Comparison of ENCODE assay signal across 8 mouse cellular contexts in the genomic region with DNA sequence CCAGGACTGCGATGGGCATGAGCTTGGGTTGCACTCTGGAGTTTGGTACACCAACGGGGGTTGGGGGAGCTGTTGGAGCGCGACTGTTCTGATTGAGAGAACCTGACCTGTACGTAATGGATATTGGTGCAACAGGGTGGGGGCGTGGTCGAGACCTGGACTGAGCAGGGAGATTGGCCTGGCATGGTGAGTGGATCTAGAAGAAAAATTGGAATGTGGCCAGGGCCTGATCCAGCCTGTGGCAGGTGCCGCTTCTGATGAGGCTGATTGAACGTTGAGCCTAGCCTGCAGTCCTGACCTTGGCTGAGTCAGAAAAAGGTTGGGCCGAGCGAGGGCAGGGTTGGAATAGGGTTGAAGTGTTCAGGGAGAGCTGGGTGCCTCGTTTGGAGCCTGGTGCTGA. TPM values are rescaled to one million over a fixed set of nuclear protein-coding genes. Genes with fewer than 3 reads are reported as not detected.
DNase-seq lines count a peak whose midpoint lies in the region; ATAC-seq and TF ChIP-seq lines count a peak whose summit lies in the region.

No protein-coding gene starts in this region.

- no peaks in the 10 kb centered on the region for H3K9me3 ChIP-seq in liver, embryonic 12.5 days (replicated peaks)
- H3K9me3 ChIP-seq in liver, postnatal 0 days (ENCODE audit: low read length) = no peaks in the 10 kb centered on the region
- H3K9me3 ChIP-seq in embryonic facial prominence, embryonic 12.5 days = no peaks in the 10 kb centered on the region
- no peaks in the 10 kb centered on the region for H3K9me3 ChIP-seq in neural tube, embryonic 15.5 days (replicated peaks)

- H3K9ac ChIP-seq in liver, embryonic 12.5 days = no peak overlapping the region
- no peak overlapping the region for H3K9ac ChIP-seq in liver, postnatal 0 days (replicated peaks)
- no peak overlapping the region for H3K9ac ChIP-seq in embryonic facial prominence, embryonic 12.5 days
- H3K9ac ChIP-seq in neural tube, embryonic 15.5 days (replicated peaks) = no peak overlapping the region

- 22% methylated on average over 12 of the region's 12 CpGs for WGBS in liver, embryonic 12.5 days (ENCODE audit: insufficient replicate concordance)
- WGBS in liver, postnatal 0 days (ENCODE audit: insufficient replicate concordance) = 22% methylated on average over 12 of the region's 12 CpGs
- 25% methylated on average over 12 of the region's 12 CpGs for WGBS in embryonic facial prominence, embryonic 12.5 days
- WGBS in neural tube, embryonic 15.5 days = 24% methylated on average over 12 of the region's 12 CpGs

- peak overlapping the region; percentile 67; the same call in 1 of the 2 replicates for H3K4me2 ChIP-seq in liver, embryonic 12.5 days
- no peak overlapping the region for H3K4me2 ChIP-seq in liver, postnatal 0 days (ENCODE audit: low read depth, low read length)
- H3K4me2 ChIP-seq in embryonic facial prominence, embryonic 12.5 days (replicated peaks) = peak overlapping the region; percentile 91
- peak overlapping the region; percentile 70 for H3K4me2 ChIP-seq in neural tube, embryonic 15.5 days

- no peaks in the 10 kb centered on the region for H3K36me3 ChIP-seq in liver, embryonic 12.5 days
- H3K36me3 ChIP-seq in liver, postnatal 0 days (replicated peaks; ENCODE audit: insufficient read depth, low read length) = no peaks in the 10 kb centered on the region
- no peaks in the 10 kb centered on the region for H3K36me3 ChIP-seq in embryonic facial prominence, embryonic 12.5 days
- H3K36me3 ChIP-seq in neural tube, embryonic 15.5 days = peaks cover 10% of the 10 kb centered on the region; the same call in 1 of the 2 replicates

- H3K27ac ChIP-seq in liver, embryonic 12.5 days = no peak overlapping the region
- no peak overlapping the region for H3K27ac ChIP-seq in liver, postnatal 0 days (ENCODE audit: low read depth)
- no peak overlapping the region for H3K27ac ChIP-seq in embryonic facial prominence, embryonic 12.5 days
- peak overlapping the region; percentile 78 for H3K27ac ChIP-seq in neural tube, embryonic 15.5 days (replicated peaks)

- H3K4me1 ChIP-seq in liver, embryonic 12.5 days = peaks cover 12% of the 10 kb centered on the region
- H3K4me1 ChIP-seq in liver, postnatal 0 days (ENCODE audit: insufficient read depth) = peaks cover 10% of the 10 kb centered on the region; the same call in 1 of the 2 replicates
- H3K4me1 ChIP-seq in embryonic facial prominence, embryonic 12.5 days = peaks cover 3% of the 10 kb centered on the region
- H3K4me1 ChIP-seq in neural tube, embryonic 15.5 days = peaks cover 30% of the 10 kb centered on the region

- TF ChIP-seq EP300 in liver, postnatal 0 days (IDR thresholded peaks at IDR 0.05; ENCODE audit: low read depth) = no peak

- H3K27me3 ChIP-seq in liver, embryonic 12.5 days (replicated peaks) = peaks cover 71% of the 10 kb centered on the region
- peaks cover 18% of the 10 kb centered on the region for H3K27me3 ChIP-seq in liver, postnatal 0 days (ENCODE audit: insufficient read depth, low read length)
- H3K27me3 ChIP-seq in embryonic facial prominence, embryonic 12.5 days = peaks cover 10% of the 10 kb centered on the region
- H3K27me3 ChIP-seq in neural tube, embryonic 15.5 days (replicated peaks) = no peaks in the 10 kb centered on the region

- no peak for ATAC-seq in liver, embryonic 12.5 days
- no peak for ATAC-seq in liver, postnatal 0 days
- ATAC-seq in embryonic facial prominence, embryonic 12.5 days (ENCODE audit: insufficient number of reproducible peaks, insufficient read depth, low FRiP score, low TSS enrichment) = no peak
- ATAC-seq in neural tube, embryonic 15.5 days (ENCODE audit: low FRiP score) = peak; percentile 25; the same call in 1 of the 2 replicates

- DNase-seq in liver, postnatal 0 days = no peak
- peak; percentile 4 to 24 for DNase-seq in kidney, adult 8-10 months
- no peak for DNase-seq in frontal cortex, postnatal 14 days (ENCODE audit: low spot score in 2 of 2)
- DNase-seq in lung, postnatal 10 days = no peak
- no peak for DNase-seq in heart, adult 18-20 months

- no peak overlapping the region for H3K4me3 ChIP-seq in liver, embryonic 12.5 days
- no peak overlapping the region for H3K4me3 ChIP-seq in liver, postnatal 0 days (ENCODE audit: low read depth, low read length)
- no peak overlapping the region for H3K4me3 ChIP-seq in embryonic facial prominence, embryonic 12.5 days
- peak overlapping the region; percentile 45; the same call in 1 of the 2 replicates for H3K4me3 ChIP-seq in neural tube, embryonic 15.5 days (replicated peaks)

- no peak for TF ChIP-seq CTCF in liver, postnatal 0 days (IDR thresholded peaks at IDR 0.05; ENCODE audit: low read depth)

RNA-seq across cellular contexts. Expression of a gene that starts 29.3 kb away (rescaled TPM):
- polyA plus RNA-seq in liver, embryonic 12.5 days (2016; fragmentation: Nextera tagmentation; extraction: Ambion mirVana) = not detected in 2 replicates
- not detected in 2 replicates for polyA plus RNA-seq in liver, postnatal 0 days (2015; fragmentation: Nextera tagmentation; extraction: Ambion mirVana)
- 3.6 and 8.9 TPM in 2 replicates for polyA plus RNA-seq in embryonic facial prominence, embryonic 12.5 days (2016; fragmentation: Nextera tagmentation; extraction: Ambion mirVana)
- polyA plus RNA-seq in neural tube, embryonic 15.5 days (2015; fragmentation: Nextera tagmentation; extraction: Ambion mirVana) = 65.5 and 87.3 TPM in 2 replicates
- total RNA-seq in heart, adult 18-20 months (2021) = not detected

RNA-seq across cellular contexts. Expression of a gene that starts 51.7 kb away (rescaled TPM):
- 7.4 TPM in 2 replicates for polyA plus RNA-seq in liver, embryonic 12.5 days (2016; fragmentation: Nextera tagmentation; extraction: Ambion mirVana)
- polyA plus RNA-seq in liver, postnatal 0 days (2015; fragmentation: Nextera tagmentation; extraction: Ambion mirVana) = 4.5 and 9.1 TPM in 2 replicates
- polyA plus RNA-seq in embryonic facial prominence, embryonic 12.5 days (2016; fragmentation: Nextera tagmentation; extraction: Ambion mirVana) = 67.9 and 74.8 TPM in 2 replicates
- 36.4 and 38.1 TPM in 2 replicates for polyA plus RNA-seq in neural tube, embryonic 15.5 days (2015; fragmentation: Nextera tagmentation; extraction: Ambion mirVana)
- total RNA-seq in heart, adult 18-20 months (2021) = 100 to 1,000 TPM; 501 to 698 TPM

RNA-seq across cellular contexts. Expression of a gene that starts 57.7 kb away (rescaled TPM):
- polyA plus RNA-seq in liver, embryonic 12.5 days (2016; fragmentation: Nextera tagmentation; extraction: Ambion mirVana) = 451 and 473 TPM in 2 replicates
- polyA plus RNA-seq in liver, postnatal 0 days (2015; fragmentation: Nextera tagmentation; extraction: Ambion mirVana) = 296 and 319 TPM in 2 replicates
- polyA plus RNA-seq in embryonic facial prominence, embryonic 12.5 days (2016; fragmentation: Nextera tagmentation; extraction: Ambion mirVana) = 487 and 498 TPM in 2 replicates
- polyA plus RNA-seq in neural tube, embryonic 15.5 days (2015; fragmentation: Nextera tagmentation; extraction: Ambion mirVana) = 658 and 665 TPM in 2 replicates
- 1,000 to 10,000 TPM; 1,865 to 1,976 TPM for total RNA-seq in heart, adult 18-20 months (2021)

RNA-seq across cellular contexts. Expression of a gene that starts 57.8 kb away (rescaled TPM):
- 0.16 TPM in 1 of 2 replicates, not detected in the other for polyA plus RNA-seq in liver, embryonic 12.5 days (2016; fragmentation: Nextera tagmentation; extraction: Ambion mirVana)
- 0.46 and 0.49 TPM in 2 replicates for polyA plus RNA-seq in liver, postnatal 0 days (2015; fragmentation: Nextera tagmentation; extraction: Ambion mirVana)
- 0.23 and 0.47 TPM in 2 replicates for polyA plus RNA-seq in embryonic facial prominence, embryonic 12.5 days (2016; fragmentation: Nextera tagmentation; extraction: Ambion mirVana)
- polyA plus RNA-seq in neural tube, embryonic 15.5 days (2015; fragmentation: Nextera tagmentation; extraction: Ambion mirVana) = 0.36 and 0.88 TPM in 2 replicates
- not detected for total RNA-seq in heart, adult 18-20 months (2021)

Comparison
In these comparisons a context has a peak if more than half of its experiments do, and no peak if none do; other contexts are left out.
1. DNase-seq: peak in kidney, adult 8-10 months (2 of 2); none in liver, postnatal 0 days (single experiment), frontal cortex, postnatal 14 days (0 of 2), lung, postnatal 10 days (single experiment) and heart, adult 18-20 months (0 of 2).